Mouse (Mus musculus): ENCODE data around the gene Mfap3.
A peak's percentile ranks its signal among the peaks of the same experiment; 100 is the strongest.

Mfap3 gene

GRCm38 (mm10) chr11:57518091-57518750 is at the start of gene Mfap3, which contains the start of gene Fam114a2:
Gene Mfap3, plus strand, starts transcription at chr11:57518664.
Gene Fam114a2, minus strand, starts transcription at chr11:57518617.
- DNase-seq (ENCODE audit: low spot score), result peak; percentile 93

- no peak for DNase-seq (ENCODE audit: low spot score)
These were observed 49.8 kb upstream of the Mfap3 start for GRCm38 (mm10) chr11:57468706-57469105.

- DNase-seq (ENCODE audit: low spot score), result no peak
These were observed 48.4 kb upstream of the Mfap3 start for GRCm38 (mm10) chr11:57470056-57470455.

- DNase-seq (ENCODE audit: low spot score), result no peak
These were observed 47.5 kb upstream of the Mfap3 start for GRCm38 (mm10) chr11:57470979-57471378.

- no peak for DNase-seq (ENCODE audit: low spot score)
These were observed 44.0 kb upstream of the Mfap3 start for GRCm38 (mm10) chr11:57474296-57474941.

- no peak for DNase-seq (ENCODE audit: low spot score)
These were observed 43.3 kb upstream of the Mfap3 start for GRCm38 (mm10) chr11:57475119-57475518.

- no peak for DNase-seq (ENCODE audit: low spot score)
These were observed 40.4 kb upstream of the Mfap3 start for GRCm38 (mm10) chr11:57478077-57478476.

GRCm38 (mm10) chr11:57488436-57488835 is 30.0 kb upstream of the Mfap3 start:
- DNase-seq (ENCODE audit: low spot score), result no peak

- no peak for DNase-seq (ENCODE audit: low spot score)
These were observed 21.9 kb upstream of the Mfap3 start for GRCm38 (mm10) chr11:57496462-57497039.

- no peak for DNase-seq (ENCODE audit: low spot score)
These were observed 20.8 kb upstream of the Mfap3 start for GRCm38 (mm10) chr11:57497701-57498100.

GRCm38 (mm10) chr11:57498215-57498614 is 20.2 kb upstream of the Mfap3 start:
- DNase-seq (ENCODE audit: low spot score), result no peak

- no peak for DNase-seq (ENCODE audit: low spot score)
These were observed 15.3 kb upstream of the Mfap3 start for GRCm38 (mm10) chr11:57503155-57503554.

- DNase-seq (ENCODE audit: low spot score), result no peak
These were observed 11.6 kb upstream of the Mfap3 start for GRCm38 (mm10) chr11:57506899-57507298.

GRCm38 (mm10) chr11:57515218-57515617 is 3.2 kb upstream of the Mfap3 start:
- no peak for DNase-seq (ENCODE audit: low spot score)

GRCm38 (mm10) chr11:57516946-57517441 is 1.5 kb upstream of the Mfap3 start:
- DNase-seq (ENCODE audit: low spot score), result no peak

- no peak for DNase-seq (ENCODE audit: low spot score)
These were observed 286 bp downstream of the Mfap3 start for GRCm38 (mm10) chr11:57518751-57519148.

- DNase-seq (ENCODE audit: low spot score), result no peak
These were observed 840 bp downstream of the Mfap3 start for GRCm38 (mm10) chr11:57519304-57519703.

GRCm38 (mm10) chr11:57521206-57521605 is 2.7 kb downstream of the Mfap3 start:
- DNase-seq (ENCODE audit: low spot score), result no peak

- DNase-seq (ENCODE audit: low spot score), result no peak
These were observed 3.6 kb downstream of the Mfap3 start for GRCm38 (mm10) chr11:57522046-57522445.

GRCm38 (mm10) chr11:57523418-57523817 is 5.0 kb downstream of the Mfap3 start:
- no peak for DNase-seq (ENCODE audit: low spot score)

- DNase-seq (ENCODE audit: low spot score), result no peak
These were observed 6.1 kb downstream of the Mfap3 start for GRCm38 (mm10) chr11:57524597-57524996.

- DNase-seq (ENCODE audit: low spot score), result no peak
These were observed 7.4 kb downstream of the Mfap3 start for GRCm38 (mm10) chr11:57525900-57526299.

GRCm38 (mm10) chr11:57527506-57527905 is 9.0 kb downstream of the Mfap3 start:
- no peak for DNase-seq (ENCODE audit: low spot score)
